Mouse (Mus musculus) olfactory bulb, adult 2 months (tissue): ENCODE data around the gene Ccdc134. TPM values are rescaled to one million over a fixed set of nuclear protein-coding genes. Genes with fewer than 3 reads are reported as not detected.

Experiments
- H3K27ac ChIP-seq: fragments of 200-500 bp; 2 replicates; pipeline ENCODE4 v1.5.1; 2012; ENCODE audit warnings: low read depth, low read length; ENCODE audit not compliant: insufficient read depth
- H3K4me1 ChIP-seq: fragments of 200-500 bp; 2 replicates; pipeline ENCODE4 v1.6.1; 2012; ENCODE audit warnings: low read length; ENCODE audit not compliant: control insufficient read depth, insufficient read depth
- H3K4me3 ChIP-seq: fragments of 200-500 bp; 2 replicates; pipeline ENCODE4 v1.5.1; 2012; ENCODE audit warnings: mild to moderate bottlenecking, low read depth, low read length, moderate library complexity; ENCODE audit not compliant: insufficient read depth
- CTCF ChIP-seq: fragments of 200-500 bp; IDR thresholded peaks from 2 replicates; pipeline ENCODE4 v1.5.1; 2012; ENCODE audit warnings: low read depth, mild to moderate bottlenecking, low read length, moderate library complexity; ENCODE audit not compliant: insufficient read depth
- POLR2A ChIP-seq: fragments of 200-500 bp; IDR thresholded peaks from 2 replicates; pipeline ENCODE4 v1.6.1; 2012; ENCODE audit warnings: mild to moderate bottlenecking, low read depth, low read length, moderate library complexity; ENCODE audit not compliant: insufficient read depth
- WGBS: fragments of 180-500 bp; shearing (Covaris S2); methylation state at CpG from one replicate; pipeline ENCODE4 v1.1.7; 2018; 5-methylcytosine and 5-hydroxymethylcytosine counted together
- polyA plus RNA-seq: library from polyadenylated mRNA; stranded (reverse); fragments of >200 nt; gene quantifications from 2 replicates; pipeline ENCODE4 v1.2.4, GENCODE M21; 2012; ENCODE audit warnings: low replicate concordance; ENCODE audit not compliant: missing spikeins, insufficient read depth, insufficient read length

Gene Ccdc134
- polyA plus RNA-seq, 1 experiment = not detected

DNA sequence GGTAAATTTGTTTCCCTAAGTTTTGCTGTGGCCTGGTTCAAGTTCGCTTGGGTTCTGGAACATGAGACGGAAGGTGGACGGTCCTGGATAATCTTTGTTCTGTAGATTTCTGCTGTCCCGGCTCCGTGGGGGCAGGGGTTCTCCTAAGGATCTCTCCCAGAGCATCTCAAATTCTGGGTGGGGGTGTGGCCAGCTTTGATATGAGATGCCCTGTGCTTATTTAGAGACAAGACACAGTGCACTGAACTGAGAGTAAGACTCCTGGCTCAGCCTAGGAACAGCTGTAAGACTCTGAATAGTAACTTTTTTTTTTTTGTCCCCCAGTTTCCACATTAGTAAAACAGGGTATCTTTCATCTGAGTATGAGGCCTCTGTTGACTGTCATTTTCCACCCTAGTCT lies 676 bp downstream of the Ccdc134 start:
- H3K4me1 ChIP-seq = peaks cover 22% of the 10 kb centered on the region
- H3K4me3 ChIP-seq = peak overlapping the region; percentile 80
- 2% methylated on average over 5 of the region's 5 CpGs for WGBS
- TF ChIP-seq CTCF = no peak
- TF ChIP-seq POLR2A = no peak
- 0 out of 2 replicates have a peak overlapping the region, but pooled peaks have one; percentile 12 for H3K27ac ChIP-seq

DNA sequence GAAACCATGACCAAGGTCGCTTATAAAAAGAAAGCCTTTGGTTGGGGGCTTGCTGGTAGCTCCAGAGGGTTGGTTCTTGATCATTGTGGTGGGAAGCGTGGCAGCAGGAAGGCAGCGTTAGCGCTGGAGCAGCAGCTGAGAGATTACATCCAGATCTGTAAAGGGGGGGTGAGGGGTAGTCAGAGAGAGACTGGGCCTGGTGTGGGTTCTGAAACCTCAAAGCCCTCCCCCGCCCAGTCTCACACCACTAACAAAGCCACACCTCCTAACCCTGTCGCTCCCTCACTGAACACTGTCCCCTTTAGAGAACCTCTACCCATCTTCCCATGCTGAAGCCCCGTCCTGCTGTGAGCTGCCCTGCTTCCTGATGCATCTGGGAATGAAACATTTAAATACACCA lies 2.9 kb downstream of the Ccdc134 start:
- 74% methylated on average over 7 of the region's 7 CpGs for WGBS
- Histone ChIP-seq H3K4me1 (peaks cover 36% of the 10 kb centered on the region), H3K27ac (no peak overlapping the region), H3K4me3 (no peak overlapping the region)
- TF ChIP-seq CTCF = no peak
- TF ChIP-seq POLR2A = no peak

DNA sequence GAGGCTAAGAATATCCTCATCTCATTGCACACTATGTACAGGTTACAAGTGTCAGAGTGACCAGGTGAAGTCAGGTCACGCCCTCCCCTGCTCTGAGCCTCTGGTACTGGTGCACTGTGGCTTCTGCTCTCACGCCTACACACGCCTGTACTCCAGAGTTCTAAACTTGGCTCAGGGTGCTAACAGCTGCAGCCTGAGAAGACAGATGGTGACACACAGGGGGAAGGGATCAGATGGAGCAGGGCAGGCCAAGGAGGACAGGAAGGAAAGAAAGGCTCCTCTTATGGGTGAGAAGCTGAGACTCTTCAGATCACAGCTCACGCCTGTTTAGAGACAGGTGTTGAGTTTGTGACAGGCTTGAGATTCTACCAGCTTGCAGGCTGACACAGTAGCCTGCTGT lies 7.7 kb downstream of the Ccdc134 start:
- 41% methylated on average over 4 of the region's 4 CpGs for WGBS
- peaks cover 29% of the 10 kb centered on the region for H3K4me1 ChIP-seq

DNA sequence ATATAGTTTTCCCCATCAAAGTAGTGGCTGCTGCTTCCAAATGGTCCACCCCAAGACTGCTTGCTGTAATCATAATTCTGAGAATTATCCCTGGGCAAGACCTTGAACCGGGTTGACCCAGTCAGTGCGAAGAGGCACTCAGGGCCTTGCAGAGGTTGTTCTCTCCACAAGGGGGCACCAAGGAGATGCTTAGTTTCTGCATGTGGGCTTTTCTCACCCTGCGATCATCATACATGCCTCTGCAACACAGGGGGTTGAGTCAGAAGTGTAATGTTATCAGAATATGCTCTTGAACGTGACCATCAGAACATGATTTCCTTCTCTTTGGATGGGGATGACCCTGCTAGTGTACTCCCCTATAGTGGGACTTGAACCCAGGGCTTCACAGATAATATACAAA lies 10.8 kb downstream of the Ccdc134 start:
- Histone ChIP-seq H3K4me3 (no peak overlapping the region), H3K27ac (no peak overlapping the region), H3K4me1 (peaks cover 19% of the 10 kb centered on the region)
- 14% methylated on average over 4 of the region's 4 CpGs for WGBS
- TF ChIP-seq POLR2A (no peak), CTCF (peak; percentile 55)

More for the DNA sequence above, 7.7 kb downstream of the Ccdc134 start:
- H3K4me3 ChIP-seq = no peak overlapping the region
- H3K27ac ChIP-seq = peak overlapping the region; percentile 95
- TF ChIP-seq CTCF = no peak
- no peak for TF ChIP-seq POLR2A

DNA sequence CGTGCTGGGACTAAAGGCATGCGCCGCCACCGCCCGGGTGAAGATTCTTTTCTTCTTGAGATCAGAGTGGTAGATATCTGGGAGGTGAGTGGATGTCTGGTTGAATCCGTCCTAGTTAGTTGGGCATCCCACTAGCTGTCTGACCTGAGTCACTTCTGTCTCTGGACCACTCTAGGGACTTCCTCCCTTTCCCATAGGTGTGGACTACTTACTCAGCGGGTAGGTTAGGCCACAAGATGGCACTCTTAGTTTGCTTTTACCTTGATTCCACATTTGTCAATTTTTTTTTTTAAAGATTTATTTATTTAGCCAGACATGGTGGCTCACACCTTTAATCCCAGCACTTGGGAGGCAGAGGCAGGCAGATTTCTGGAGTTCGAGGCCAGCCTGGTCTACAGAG lies 11.5 kb downstream of the Ccdc134 start:
- WGBS = 92% methylated on average over 8 of the region's 8 CpGs
- Histone ChIP-seq H3K27ac (no peak overlapping the region), H3K4me3 (no peak overlapping the region), H3K4me1 (peaks cover 19% of the 10 kb centered on the region)
- no peak for TF ChIP-seq CTCF
- no peak for TF ChIP-seq POLR2A

DNA sequence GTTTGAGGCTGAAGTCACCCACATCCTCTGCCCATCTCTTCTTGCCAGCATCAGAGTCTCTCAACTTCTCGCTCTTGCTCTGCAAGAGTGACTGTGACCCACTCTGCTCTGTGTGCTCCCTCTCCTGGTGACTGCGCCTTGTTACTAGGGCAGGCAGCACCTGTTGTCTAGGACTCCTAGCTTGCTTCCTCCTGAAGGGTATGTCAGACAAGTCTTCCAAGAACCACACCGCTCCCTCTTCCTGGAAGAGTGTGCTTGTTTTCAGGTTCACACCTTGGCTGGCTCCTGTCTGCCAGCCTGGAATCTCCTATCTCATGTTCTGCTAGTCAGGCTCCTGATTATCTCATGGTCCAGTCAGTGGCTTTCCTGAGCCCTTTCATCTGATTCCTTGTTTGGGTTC lies 12.6 kb downstream of the Ccdc134 start:
- WGBS = 81% methylated on average over 3 of the region's 3 CpGs
- Histone ChIP-seq H3K27ac (no peak overlapping the region), H3K4me1 (peaks cover 9% of the 10 kb centered on the region), H3K4me3 (no peak overlapping the region)
- TF ChIP-seq CTCF = 0 out of 2 replicates have a peak, but pooled peaks have one; percentile 22
- TF ChIP-seq POLR2A = no peak

DNA sequence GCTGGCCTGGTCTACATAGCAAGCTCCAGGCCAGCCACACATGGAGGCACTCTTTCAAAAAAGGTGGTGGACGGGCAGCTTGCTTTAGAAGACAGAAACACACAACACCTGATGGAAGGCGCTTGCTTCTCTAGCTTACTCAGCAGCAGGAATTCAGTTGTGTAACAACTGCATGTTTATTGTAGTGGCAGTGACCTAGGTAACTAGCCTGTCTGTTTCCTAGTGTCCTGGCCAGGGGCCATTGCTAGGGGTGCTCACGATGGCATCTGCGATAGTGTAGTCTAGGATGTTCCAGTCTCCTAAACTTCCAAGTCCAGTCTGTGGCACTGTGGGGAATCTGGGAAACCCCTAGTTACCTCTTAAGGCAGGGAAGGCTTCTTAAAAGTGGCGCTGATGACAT lies 16.4 kb downstream of the Ccdc134 start:
- Histone ChIP-seq H3K4me1 (peaks cover 6% of the 10 kb centered on the region), H3K4me3 (no peak overlapping the region)
- 83% methylated on average over 5 of the region's 5 CpGs for WGBS

DNA sequence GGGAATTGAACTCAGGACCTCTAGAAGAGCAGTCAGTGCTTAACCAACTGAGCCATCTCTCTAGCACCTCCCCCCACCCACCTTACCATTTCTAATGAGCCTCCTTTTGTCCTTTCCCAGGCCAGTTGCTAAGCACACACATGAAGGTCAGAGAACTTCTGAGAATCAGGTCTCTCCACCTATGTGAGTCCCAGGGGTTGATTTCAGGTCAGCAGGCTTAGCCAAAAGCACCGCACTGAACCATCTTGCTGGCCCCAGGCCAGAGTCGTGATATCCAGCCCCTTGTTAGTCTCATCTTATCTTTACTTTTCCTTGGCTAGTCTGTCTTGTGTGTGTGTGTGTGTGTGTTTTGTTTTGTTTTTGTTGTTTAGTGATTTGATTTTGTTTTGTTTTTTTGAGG lies 17.7 kb downstream of the Ccdc134 start:
- H3K4me3 ChIP-seq = no peak overlapping the region
- peaks cover 4% of the 10 kb centered on the region for H3K4me1 ChIP-seq
- 40% methylated on average over 2 of the region's 2 CpGs for WGBS
- TF ChIP-seq CTCF (no peak), POLR2A (no peak)
- H3K27ac ChIP-seq = peak overlapping the region; percentile 52; the same call in 1 of the 2 replicates

More for the DNA sequence above, 16.4 kb downstream of the Ccdc134 start:
- TF ChIP-seq POLR2A (no peak), CTCF (no peak)
- H3K27ac ChIP-seq = no peak overlapping the region

DNA sequence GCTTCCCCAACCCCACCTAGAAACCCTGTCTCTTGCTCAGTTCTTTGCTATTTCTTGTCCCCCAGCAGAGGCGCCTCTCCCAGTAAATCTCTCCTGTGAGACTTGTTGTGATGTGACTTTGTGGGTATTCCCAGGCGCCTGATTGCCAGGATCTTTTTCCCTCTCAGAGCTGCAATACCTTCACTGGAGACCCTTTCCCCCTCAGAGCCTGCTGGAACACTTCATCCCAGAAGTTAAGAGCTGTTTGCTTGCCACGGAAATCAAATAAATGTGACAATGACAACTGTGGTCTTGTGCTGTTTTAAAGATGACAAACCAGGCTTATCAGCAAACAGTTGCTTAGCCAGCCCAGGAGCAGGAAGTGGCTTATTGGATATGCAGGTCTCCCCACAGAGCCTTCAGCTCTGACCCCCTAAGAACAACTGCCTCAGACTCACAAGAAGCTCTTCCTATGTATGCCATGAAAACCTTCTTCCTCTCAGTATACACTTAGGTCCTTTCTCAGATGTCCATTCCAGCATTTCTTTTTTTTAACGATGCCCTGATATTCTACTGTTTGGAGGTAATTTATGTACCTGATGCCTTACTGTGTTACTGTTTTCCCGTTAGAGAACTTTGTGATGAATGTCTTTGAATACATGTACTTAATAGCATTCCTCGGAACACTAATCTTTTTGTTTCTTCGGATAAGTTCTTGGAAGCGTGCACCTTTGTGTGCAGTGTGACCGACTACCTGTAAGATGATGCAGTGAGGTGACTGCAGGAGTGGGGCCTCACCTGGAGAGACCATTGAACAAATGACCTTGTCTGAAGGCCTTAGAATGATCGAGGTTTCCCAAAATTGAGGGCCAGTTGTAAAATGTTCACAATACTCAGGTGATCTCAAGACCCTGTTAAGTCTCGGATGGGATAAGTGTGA lies 18.4 kb downstream of the Ccdc134 start:
- Histone ChIP-seq H3K4me1 (peaks cover 3% of the 10 kb centered on the region), H3K27ac (peak overlapping the region; percentile 96), H3K4me3 (peak overlapping the region; percentile 81)
- TF ChIP-seq CTCF = no peak
- no peak for TF ChIP-seq POLR2A
- WGBS = 15% methylated on average over 11 of the region's 11 CpGs
